Mouse (Mus musculus): ENCODE measurements around the gene Tnrc6b. TPM values are rescaled to one million over a fixed set of nuclear protein-coding genes. Genes with fewer than 3 reads are reported as not detected.

Gene Tnrc6b
- total and polyA plus RNA-seq, 3 experiments, result 7.8 to 13.9 (median 8.0) TPM

GRCm38 (mm10) chr15:80844926-80845325, 133.8 kb downstream of the Tnrc6b start:
- DNase-seq (ENCODE audit: low read depth, low spot score), result no peak
- H3K27ac ChIP-seq (ENCODE audit: control insufficient read depth, low read depth, low read length), result no peak overlapping the region

GRCm38 (mm10) chr15:80850004-80850403, 138.9 kb downstream of the Tnrc6b start:
- DNase-seq (ENCODE audit: low read depth, low spot score), result no peak
- peaks cover 0 to 2% of the 10 kb centered on the region in 2 experiments; a peak in 1 of 4 replicates for H3K36me3 ChIP-seq (ENCODE audit: control insufficient read depth in 1 of 2, insufficient read depth in 2 of 2, low read length in 2 of 2)
- no peak for TF ChIP-seq CHD1 (IDR thresholded peaks at IDR 0.05; ENCODE audit: low read depth, low read length)
- no peak for TF ChIP-seq MXI1 (IDR thresholded peaks at IDR 0.05; ENCODE audit: low read depth, low read length)
- TF ChIP-seq UBTF (IDR thresholded peaks at IDR 0.05; ENCODE audit: borderline replicate concordance, insufficient read depth, low read depth, low read length), result no peak
- no peak for TF ChIP-seq JUND (IDR thresholded peaks at IDR 0.05; ENCODE audit: low read depth, low read length)
- no peak for TF ChIP-seq MAFK (IDR thresholded peaks at IDR 0.05; ENCODE audit: borderline replicate concordance, low read depth, low read length)
- TF ChIP-seq CHD2 (IDR thresholded peaks at IDR 0.05; ENCODE audit: low read length), result no peak
- no peak for TF ChIP-seq ZMIZ1 (IDR thresholded peaks at IDR 0.05; ENCODE audit: low read depth, low read length)
- TF ChIP-seq POLR2AphosphoS2 (IDR thresholded peaks at IDR 0.05; ENCODE audit: low read length), result no peak
- no peak for TF ChIP-seq NELFE (IDR thresholded peaks at IDR 0.05; ENCODE audit: low read depth, low read length)
- no peak for TF ChIP-seq CTCF (IDR thresholded peaks at IDR 0.05 in 2 of 3, conservative IDR thresholded peaks at IDR 0.05 in 1 of 3; ENCODE audit: control insufficient read depth in 1 of 3, insufficient read depth in 1 of 3, low read depth in 2 of 3, low read length in 3 of 3, poor library complexity in 1 of 3, severe bottlenecking in 1 of 3)
- TF ChIP-seq USF1 (IDR thresholded peaks at IDR 0.05; ENCODE audit: low read depth, low read length), result no peak
- no peak overlapping the region for H3K27ac ChIP-seq (ENCODE audit: control insufficient read depth, low read depth, low read length)
- H3K9me3 ChIP-seq (replicated peaks; ENCODE audit: insufficient read depth, low read length), result no peaks in the 10 kb centered on the region
- no peaks in the 10 kb centered on the region for H3K27me3 ChIP-seq (ENCODE audit: control insufficient read depth in 1 of 2, insufficient read depth in 2 of 2, low read length in 2 of 2)
- H3K4me1 ChIP-seq (ENCODE audit: control insufficient read depth in 1 of 2, insufficient read depth in 2 of 2, low read length in 2 of 2), result no peaks in the 10 kb centered on the region
- no peak overlapping the region for H3K9ac ChIP-seq (ENCODE audit: control insufficient read depth, low read depth, low read length, poor library complexity, severe bottlenecking)
- H3K4me3 ChIP-seq (ENCODE audit: control insufficient read depth in 1 of 2, insufficient read depth in 1 of 2, low read depth in 2 of 2, low read length in 2 of 2), result no peak overlapping the region
- peaks cover 4% of the 10 kb centered on the region; the same call in 1 of the 2 replicates for H3K79me2 ChIP-seq (ENCODE audit: control insufficient read depth, insufficient read depth, low read length, poor library complexity)

More at GRCm38 (mm10) chr15:80844926-80845325, 133.8 kb downstream of the Tnrc6b start:
- Histone ChIP-seq H3K79me2 (ENCODE audit: control insufficient read depth, insufficient read depth, low read length, poor library complexity) (peaks cover 3% of the 10 kb centered on the region; the same call in 1 of the 2 replicates), H3K9me3 (replicated peaks; ENCODE audit: insufficient read depth, low read length) (no peaks in the 10 kb centered on the region), H3K4me3 (ENCODE audit: control insufficient read depth in 1 of 2, insufficient read depth in 1 of 2, low read depth in 2 of 2, low read length in 2 of 2) (no peak overlapping the region), H3K27me3 (ENCODE audit: control insufficient read depth in 1 of 2, insufficient read depth in 2 of 2, low read length in 2 of 2) (no peaks in the 10 kb centered on the region), H3K9ac (ENCODE audit: control insufficient read depth, low read depth, low read length, poor library complexity, severe bottlenecking) (no peak overlapping the region), H3K36me3 (ENCODE audit: control insufficient read depth in 1 of 2, insufficient read depth in 2 of 2, low read length in 2 of 2) (peaks cover 2 to 12% of the 10 kb centered on the region in 2 experiments; a peak in 3 of 4 replicates), H3K4me1 (ENCODE audit: control insufficient read depth in 1 of 2, insufficient read depth in 2 of 2, low read length in 2 of 2) (peaks cover 9 to 10% of the 10 kb centered on the region in 2 experiments)
- TF ChIP-seq USF2 (IDR thresholded peaks at IDR 0.05; ENCODE audit: borderline replicate concordance in 1 of 2, insufficient read depth in 1 of 2, low read depth in 1 of 2, low read length in 2 of 2) (no peak), NELFE (IDR thresholded peaks at IDR 0.05; ENCODE audit: low read depth, low read length) (no peak), ELF1 (IDR thresholded peaks at IDR 0.05; ENCODE audit: low read depth, low read length) (no peak), ZMIZ1 (IDR thresholded peaks at IDR 0.05; ENCODE audit: low read depth, low read length) (no peak), CHD1 (IDR thresholded peaks at IDR 0.05; ENCODE audit: low read depth, low read length) (no peak), MYB (IDR thresholded peaks at IDR 0.05; ENCODE audit: low read depth, low read length) (no peak), ZNF384 (IDR thresholded peaks at IDR 0.05; ENCODE audit: low read depth, low read length) (no peak), MYC (IDR thresholded peaks at IDR 0.05; ENCODE audit: low read depth, low read length) (no peak), SMC3 (IDR thresholded peaks at IDR 0.05; ENCODE audit: low read depth, low read length) (no peak), GATA1 (IDR thresholded peaks at IDR 0.05; ENCODE audit: low read depth, low read length) (no peak), EP300 (IDR thresholded peaks at IDR 0.05; ENCODE audit: low read depth in 1 of 2, low read length in 2 of 2) (no peak), NRF1 (IDR thresholded peaks at IDR 0.05; ENCODE audit: insufficient read depth, low read depth, low read length, poor library complexity, severe bottlenecking) (no peak)

Data from MEL (cell line).